Mouse (Mus musculus): Measurements from ENCODE around the gene Ttll12.

GRCm38 (mm10) chr15:83532606-83533005 lies 62.4 kb downstream of the Ttll12 start:
- no peak for TF ChIP-seq KAT2A (IDR thresholded peaks at IDR 0.05; ENCODE audit: insufficient replicate concordance, low read length)
- TF ChIP-seq E2F4 (IDR thresholded peaks at IDR 0.05; ENCODE audit: insufficient replicate concordance, low read depth, low read length), result no peak
- TF ChIP-seq MAZ (IDR thresholded peaks at IDR 0.05; ENCODE audit: low read depth, low read length), result no peak
- no peak for TF ChIP-seq ELF1 (IDR thresholded peaks at IDR 0.05; ENCODE audit: low read depth, low read length)
- no peak for TF ChIP-seq ZC3H11A (IDR thresholded peaks at IDR 0.05; ENCODE audit: low read depth, low read length)
